Mouse (Mus musculus) 3134 (cell line): ENCODE measurements around the gene Chd3.

Experiments used
- DNase-seq: peaks from one replicate; pipeline ENCODE4 v3.0.0-alpha.2; 2011; ENCODE audit warnings: low spot score; ENCODE audit not compliant: insufficient read length; ENCODE audit errors: extremely low read depth

Gene Chd3

DNA sequence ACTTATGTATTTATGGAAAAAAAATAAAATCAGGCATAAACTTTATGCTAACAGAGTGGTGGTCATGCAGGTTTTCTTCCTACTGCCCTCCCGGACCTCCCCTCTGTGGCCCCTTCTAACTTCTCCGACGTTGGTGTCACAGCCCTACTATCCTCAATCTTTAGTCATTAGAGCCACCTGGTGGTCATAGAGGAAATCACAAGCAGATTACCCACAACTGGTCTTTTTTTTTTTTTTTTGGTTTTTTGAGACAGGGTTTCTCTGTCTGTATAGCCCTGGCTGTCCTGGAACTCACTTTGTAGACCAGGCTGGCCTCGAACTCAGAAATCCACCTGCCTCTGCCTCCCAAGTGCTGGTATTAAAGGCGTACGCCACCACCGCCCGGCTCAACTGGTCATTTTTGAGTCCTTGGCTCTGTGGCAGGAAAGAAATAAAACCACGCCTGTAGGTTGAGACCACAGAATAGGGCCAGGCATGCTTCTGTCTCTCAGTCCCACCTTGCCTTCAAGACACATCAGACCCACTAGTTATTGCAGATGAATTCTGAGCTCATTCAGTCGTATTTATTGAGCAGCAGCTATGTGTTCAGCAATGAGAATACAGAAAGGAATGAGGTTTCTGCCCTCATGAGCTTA is 21.3 kb upstream of the Chd3 start:
- no peak for DNase-seq

DNA sequence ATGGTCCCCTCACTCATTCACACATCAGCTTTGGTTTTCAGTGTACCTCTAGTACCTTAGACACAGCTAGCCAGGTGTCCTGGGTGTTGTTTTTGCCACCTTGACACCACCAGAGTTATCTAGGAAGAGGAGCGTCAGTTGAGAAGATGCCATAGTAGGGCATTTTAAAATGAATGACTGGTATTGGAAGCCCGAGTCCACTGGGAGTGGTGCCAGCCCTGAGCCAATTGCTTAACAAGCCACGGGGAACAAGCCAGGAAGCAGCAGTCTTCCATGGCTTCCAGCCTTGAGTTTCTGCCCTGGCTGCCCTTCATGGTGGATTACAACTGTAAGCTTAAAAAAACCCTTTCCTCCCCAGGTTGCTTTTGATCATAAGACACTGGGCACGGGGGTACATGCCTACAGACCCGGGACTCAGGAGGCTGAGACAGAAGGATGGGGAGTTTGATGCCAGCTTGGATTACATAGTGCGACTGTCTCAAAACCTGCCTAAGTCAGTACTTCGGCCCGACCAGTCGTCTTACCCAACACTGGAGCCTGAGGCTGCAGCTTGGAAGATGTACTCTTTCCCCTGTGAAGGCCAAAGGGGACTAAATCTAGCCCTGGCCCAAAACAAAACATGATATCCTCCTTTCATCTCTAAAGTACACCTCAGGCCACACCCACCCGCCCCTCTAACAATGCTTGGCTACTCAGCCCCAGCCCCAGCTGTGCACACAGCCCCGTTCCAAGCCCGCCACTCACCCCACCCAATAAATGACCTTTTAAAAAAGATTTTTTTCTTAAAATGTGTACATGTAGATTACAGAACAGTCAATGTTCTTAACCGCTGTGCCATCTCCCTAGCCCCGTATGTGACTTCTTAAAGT is 20.6 kb upstream of the Chd3 start:
- no peak for DNase-seq

GRCm38 (mm10) chr11:69388680-69389079 is 19.5 kb upstream of the Chd3 start:
- no peak for DNase-seq

- no peak for DNase-seq
Observed at GRCm38 (mm10) chr11:69386758-69387157, 17.6 kb upstream of the Chd3 start.

DNA sequence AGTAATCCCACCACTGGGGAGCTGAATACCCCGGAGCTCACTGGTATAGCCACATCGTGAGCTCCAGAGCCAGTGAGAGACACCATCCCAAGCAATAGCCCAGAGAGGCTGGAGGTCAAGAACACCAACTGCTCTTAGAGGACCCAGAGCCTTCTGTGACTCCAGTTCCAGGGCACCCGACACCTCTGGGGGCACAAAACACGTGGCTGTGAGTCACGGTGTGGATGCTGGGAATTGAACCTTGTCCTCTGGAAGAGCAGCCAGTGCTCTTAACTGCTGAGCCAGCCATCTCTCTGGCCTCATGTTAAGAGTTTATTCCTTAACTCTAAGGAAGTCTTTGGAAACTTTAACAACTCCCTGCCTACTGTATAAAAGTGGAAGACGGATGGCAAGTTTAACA is 15.8 kb upstream of the Chd3 start:
- DNase-seq = no peak

DNA sequence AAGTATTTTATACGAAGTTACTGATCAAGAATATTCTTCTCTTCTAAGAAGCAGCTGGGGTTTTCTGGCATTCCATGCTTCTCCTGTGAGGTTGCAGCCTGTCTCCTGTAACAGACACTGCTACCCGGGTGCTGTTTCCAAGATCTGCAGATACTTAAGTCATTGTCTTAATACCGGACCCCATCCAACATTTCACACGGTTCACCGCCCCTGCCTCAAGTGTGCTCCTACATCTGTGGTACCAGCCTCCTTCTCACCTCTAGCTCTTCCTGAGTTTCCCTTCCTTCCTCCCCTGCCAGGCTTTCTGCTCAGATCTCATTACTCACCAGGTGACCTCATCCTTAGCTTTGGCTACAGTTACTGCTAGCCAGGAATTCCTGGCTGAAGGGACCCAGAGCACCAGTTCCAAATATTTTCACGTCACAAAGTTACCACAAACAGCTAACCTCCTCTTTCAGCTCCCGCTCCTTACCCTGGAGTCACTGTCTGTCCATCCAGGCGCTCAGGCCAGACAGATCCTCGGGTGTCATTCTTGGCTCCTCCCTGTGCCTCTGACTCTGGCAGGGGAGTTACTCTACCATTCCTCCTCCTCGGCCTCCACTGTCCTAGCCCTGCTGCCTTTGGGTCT is 13.4 kb upstream of the Chd3 start:
- peak; percentile 77 for DNase-seq

DNA sequence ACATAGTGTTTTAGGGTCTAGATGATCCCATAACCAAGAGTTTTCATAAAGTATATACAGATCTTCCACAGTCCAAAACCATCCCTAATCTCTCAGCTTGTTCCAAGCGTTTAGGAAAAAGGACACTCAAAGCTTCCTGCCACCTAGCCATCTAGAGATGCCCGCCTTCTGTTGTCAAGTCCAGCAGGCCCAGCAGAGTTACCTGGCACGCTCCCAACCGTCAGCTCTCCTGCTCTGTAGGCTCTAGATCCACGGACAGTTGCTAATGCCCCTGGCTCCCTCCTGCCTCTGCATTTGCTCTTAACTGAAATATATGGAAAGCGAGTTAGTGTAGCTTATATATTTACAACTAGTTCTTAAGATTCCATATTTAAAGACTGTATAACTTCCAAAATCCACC is 12.2 kb upstream of the Chd3 start:
- DNase-seq = no peak

- DNase-seq = no peak
Observed at GRCm38 (mm10) chr11:69379600-69379999, 10.4 kb upstream of the Chd3 start.

DNA sequence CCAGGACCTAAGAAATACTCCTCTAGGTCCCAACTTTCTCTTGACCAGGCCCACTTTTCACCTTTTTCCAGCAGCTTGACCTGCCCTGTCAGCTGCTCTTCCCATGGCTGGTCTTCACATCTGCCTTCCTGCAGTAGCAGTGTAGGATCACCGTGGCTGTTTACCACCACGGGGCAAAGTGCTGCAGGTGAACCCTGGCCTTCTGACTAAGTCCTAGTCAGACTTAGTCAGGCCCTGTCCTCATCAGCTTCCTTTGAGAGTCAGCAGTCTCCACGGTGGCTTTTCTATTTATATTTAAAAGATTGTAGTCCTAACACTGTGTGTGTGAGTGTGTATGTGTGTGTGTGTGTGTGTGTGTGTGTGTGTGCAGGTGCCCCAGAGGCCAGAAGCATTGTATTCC is 8.6 kb upstream of the Chd3 start:
- no peak for DNase-seq

GRCm38 (mm10) chr11:69375646-69376045 is 6.4 kb upstream of the Chd3 start:
- DNase-seq = peak; percentile 71

GRCm38 (mm10) chr11:69373223-69373965 is 4.2 kb upstream of the Chd3 start:
- DNase-seq = no peak

GRCm38 (mm10) chr11:69372780-69373170 is 3.6 kb upstream of the Chd3 start:
- DNase-seq = no peak

GRCm38 (mm10) chr11:69372056-69372779 is 3.0 kb upstream of the Chd3 start:
- no peak for DNase-seq

- no peak for DNase-seq
Observed at GRCm38 (mm10) chr11:69371601-69372000, 2.4 kb upstream of the Chd3 start.

- no peak for DNase-seq
Observed at GRCm38 (mm10) chr11:69370817-69371215, 1.6 kb upstream of the Chd3 start.

GRCm38 (mm10) chr11:69369990-69370816 is 997 bp upstream of the Chd3 start:
- DNase-seq = no peak

GRCm38 (mm10) chr11:69368356-69369214 is 621 bp downstream of the Chd3 start:
- DNase-seq = peak; percentile 65

DNA sequence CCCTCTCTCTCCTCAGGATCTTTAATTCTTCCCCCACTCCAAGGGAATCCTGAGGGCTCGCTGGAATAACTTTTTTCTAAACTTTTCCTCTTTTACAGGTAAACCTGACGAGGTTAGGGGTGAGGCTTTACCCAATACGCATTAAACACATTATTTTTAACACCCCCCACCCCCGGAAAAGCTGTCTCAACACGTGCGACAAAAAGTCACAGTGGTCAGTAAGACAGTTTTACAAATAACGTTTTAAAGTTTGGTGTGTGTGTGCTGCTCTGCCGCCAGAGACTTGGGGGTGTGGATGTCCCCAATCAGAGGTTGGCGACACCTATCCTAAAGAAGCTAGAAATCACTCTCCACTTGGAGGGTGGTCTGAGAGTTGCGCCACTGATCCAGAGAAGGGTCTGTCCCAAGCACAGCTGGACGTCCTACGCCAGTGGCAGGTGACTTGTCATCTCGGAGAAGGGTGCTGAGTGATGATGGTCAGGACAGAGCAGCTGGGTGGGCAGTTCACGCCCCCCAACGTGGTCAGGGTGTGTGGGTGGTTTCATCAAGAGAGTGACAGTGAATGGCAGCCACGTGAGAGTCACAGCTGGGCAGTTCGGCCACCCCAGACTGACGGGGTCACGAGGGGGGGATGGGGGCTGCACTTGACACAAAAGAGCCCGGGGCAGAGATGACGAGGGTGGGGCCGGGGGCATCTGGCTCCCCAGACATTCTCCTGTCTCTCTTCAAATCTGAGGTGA is 1.4 kb downstream of the Chd3 start:
- DNase-seq = peak; percentile 65
